In the genomic region with DNA sequence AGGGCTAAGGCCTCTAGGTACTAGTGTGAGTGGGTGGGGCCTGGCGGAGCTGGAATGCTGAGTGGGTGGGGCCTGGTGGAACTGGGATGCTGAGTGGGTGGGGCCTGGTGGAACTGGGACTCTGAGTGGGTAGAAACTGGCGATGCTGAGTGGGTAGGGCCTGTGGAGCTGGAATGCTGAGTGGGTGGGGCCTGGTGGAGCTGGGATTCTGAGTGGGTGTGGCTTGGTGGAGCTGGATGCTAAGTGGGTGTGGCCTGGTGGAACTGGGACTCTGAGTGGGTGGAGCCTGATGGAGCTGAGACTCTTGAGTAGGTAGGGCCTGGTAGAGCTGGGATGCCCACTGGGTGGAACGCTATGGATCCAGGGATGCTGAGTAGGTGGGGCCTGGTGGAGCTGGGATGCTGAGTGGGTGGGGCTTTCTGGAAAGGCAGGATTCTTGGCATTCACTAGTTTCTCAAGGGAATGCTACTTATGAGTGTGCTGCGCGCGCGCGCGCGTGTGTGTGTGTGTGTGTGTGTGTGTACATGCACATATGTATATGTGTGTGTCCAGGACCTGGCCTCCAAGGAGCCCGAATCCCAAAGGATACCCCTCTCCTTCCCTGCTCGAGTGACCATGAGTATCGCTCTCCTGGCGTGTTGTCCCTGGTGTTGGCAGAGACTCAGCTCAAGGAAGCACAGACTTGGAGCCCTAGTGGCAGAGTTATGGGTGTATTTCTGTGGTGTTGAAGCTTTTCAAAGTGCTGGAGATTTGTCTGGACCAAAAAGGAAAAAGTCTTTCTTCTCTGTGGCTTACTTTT, we compare ENCODE assay signal across 9 mouse cellular contexts.
DNase-seq lines count a peak whose midpoint lies in the region; ATAC-seq and TF ChIP-seq lines count a peak whose summit lies in the region.
"Had no signal": no experiment of that assay in that cellular context is flagged by ENCODE, and none has a peak within 500 bp of the region (broad histone marks: within the 10 kb centered on the region; RNA-seq: fewer than 3 reads in every experiment).

No protein-coding gene starts in this region.

- H3K9me3 ChIP-seq in hindbrain, embryonic 13.5 days = no peaks in the 10 kb centered on the region
- H3K9me3 ChIP-seq: hindbrain, embryonic 15.5 days had no signal

- no peak overlapping the region for H3K9ac ChIP-seq in heart, adult 2 months (ENCODE audit: low read depth, low read length)
- no peak overlapping the region for H3K9ac ChIP-seq in hindbrain, embryonic 13.5 days
- H3K9ac ChIP-seq: hindbrain, embryonic 15.5 days had no signal

- H3K4me1 ChIP-seq in heart, adult 2 months (ENCODE audit: control insufficient read depth, insufficient read depth, low read length) = peaks cover 6% of the 10 kb centered on the region
- peaks cover 98% of the 10 kb centered on the region for H3K4me1 ChIP-seq in hindbrain, embryonic 13.5 days (replicated peaks)

- peaks cover under 1% of the 10 kb centered on the region for H3K79me2 ChIP-seq in heart, adult 2 months (replicated peaks; ENCODE audit: control insufficient read depth, insufficient read depth, low read length)

- WGBS in heart, adult 2 months = 75% methylated on average over 14 of the region's 14 CpGs
- 55% methylated on average over 14 of the region's 14 CpGs for WGBS in hindbrain, embryonic 13.5 days

- TF ChIP-seq EP300 in heart, adult 2 months (IDR thresholded peaks at IDR 0.05; ENCODE audit: insufficient read depth, low read depth, low read length) = no peak

- no peak overlapping the region; the same call in 1 of the 2 replicates for H3K27ac ChIP-seq in heart, adult 2 months
- peak overlapping the region; percentile 69 for H3K27ac ChIP-seq in hindbrain, embryonic 13.5 days
- H3K27ac ChIP-seq: hindbrain, embryonic 15.5 days had no signal

- no peaks in the 10 kb centered on the region for H3K36me3 ChIP-seq in heart, adult 2 months (ENCODE audit: control insufficient read depth, insufficient read depth, low read length)
- H3K36me3 ChIP-seq in hindbrain, embryonic 13.5 days = no peaks in the 10 kb centered on the region
- H3K36me3 ChIP-seq: hindbrain, embryonic 15.5 days had no signal

- no peaks in the 10 kb centered on the region for H3K27me3 ChIP-seq in heart, adult 2 months (ENCODE audit: control insufficient read depth, insufficient read depth, low read length)
- no peaks in the 10 kb centered on the region for H3K27me3 ChIP-seq in hindbrain, embryonic 13.5 days
- H3K27me3 ChIP-seq: hindbrain, embryonic 15.5 days had no signal

- no peak overlapping the region for H3K4me2 ChIP-seq in hindbrain, embryonic 13.5 days
- H3K4me2 ChIP-seq: hindbrain, embryonic 15.5 days had no signal

- DNase-seq in heart, adult 2 months = peak in 1 of 2 experiments; percentile 60
- no peak for DNase-seq in heart, postnatal 14 days
- DNase-seq in urinary bladder, postnatal 14 days (ENCODE audit: low spot score) = peak; percentile 58
- DNase-seq in urinary bladder, postnatal 25 days (ENCODE audit: low spot score) = no peak
- DNase-seq in frontal cortex, postnatal 10 days (ENCODE audit: low spot score in 2 of 2) = no peak
- DNase-seq in c-Kit-positive CD71-positive TER-119-positive erythroid progenitor cells, embryonic 14.5 days (ENCODE audit: low spot score) = no peak

- TF ChIP-seq POLR2A in heart, adult 2 months (IDR thresholded peaks at IDR 0.05; ENCODE audit: insufficient read depth, low read depth, low read length) = no peak

- TF ChIP-seq CTCF in heart, adult 2 months (IDR thresholded peaks at IDR 0.05) = peak; percentile 18; the same call in 1 of the 2 replicates

- no peak overlapping the region for H3K4me3 ChIP-seq in heart, adult 2 months
- no peak overlapping the region for H3K4me3 ChIP-seq in hindbrain, embryonic 13.5 days
- H3K4me3 ChIP-seq: hindbrain, embryonic 15.5 days had no signal

- intact Hi-C loops in heart, adult 2 months (cut with DNase I) = no loop called here
- intact Hi-C loops in heart, postnatal 14 days (cut with DNase I) = no loop called here

- ATAC-seq in hindbrain, embryonic 13.5 days (ENCODE audit: low FRiP score) = no peak
- peak; percentile 11; the same call in 1 of the 2 replicates for ATAC-seq in megakaryocyte-erythroid progenitor cell, adult 5-6 weeks (replicated peaks; ENCODE audit: low FRiP score, low TSS enrichment, poor library complexity, severe bottlenecking)
